Mouse (Mus musculus) heart, embryonic 16.5 days (tissue): ENCODE measurements around the gene Nxpe5. TPM values are rescaled to one million over a fixed set of nuclear protein-coding genes. Genes with fewer than 3 reads are reported as not detected.

Experiments used
- ATAC-seq: fragments of 200-750 bp; cut with Nextera tagmentation; replicated peaks from 2 replicates; pipeline ENCODE4 v1.8.0; 2017; ENCODE audit warnings: moderate number of reproducible peaks; ENCODE audit not compliant: insufficient read depth, low FRiP score; ENCODE audit errors: extremely low read depth
- H3K27ac ChIP-seq: fragments of 300-500 bp; sonication (generic); 2 replicates; pipeline ENCODE4 v1.5.1; 2014; ENCODE audit warnings: mild to moderate bottlenecking, low read length, control low read depth, moderate library complexity
- H3K27me3 ChIP-seq: fragments of 300-500 bp; sonication (generic); 2 replicates; pipeline ENCODE4 v1.6.1; 2014; ENCODE audit warnings: low read length, mixed read lengths; ENCODE audit not compliant: control insufficient read depth, insufficient read depth
- H3K36me3 ChIP-seq: fragments of 300-500 bp; sonication (generic); 2 replicates; pipeline ENCODE4 v1.6.1; 2014; ENCODE audit not compliant: control insufficient read depth, insufficient read depth
- H3K4me1 ChIP-seq: fragments of 300-500 bp; sonication (generic); 2 replicates; pipeline ENCODE4 v1.6.1; 2014; ENCODE audit warnings: low read length, mixed read lengths; ENCODE audit not compliant: control insufficient read depth, insufficient read depth
- H3K4me2 ChIP-seq: fragments of 300-500 bp; sonication (generic); 2 replicates; pipeline ENCODE4 v1.6.1; 2014; ENCODE audit warnings: low read depth, mild to moderate bottlenecking, control low read depth, low read length
- H3K4me3 ChIP-seq: fragments of 300-500 bp; sonication (generic); 2 replicates; pipeline ENCODE4 v1.5.1; 2014; ENCODE audit warnings: mild to moderate bottlenecking, control low read depth, low read length
- H3K9ac ChIP-seq: fragments of 300-500 bp; sonication (generic); 2 replicates; pipeline ENCODE4 v1.6.1; 2014; ENCODE audit warnings: low read length, control low read depth
- H3K9me3 ChIP-seq: fragments of 300-500 bp; sonication (generic); replicated peaks from 2 replicates; pipeline ENCODE4 v1.6.1; 2016; ENCODE audit warnings: low read length; ENCODE audit not compliant: control insufficient read depth
- WGBS: fragments of 180-500 bp; shearing (Covaris S2); extraction: QIAGEN DNeasy Blood & Tissue Kit; methylation state at CpG from one replicate; pipeline ENCODE4 v1.1.7; 2014; 5-methylcytosine and 5-hydroxymethylcytosine counted together
- polyA plus RNA-seq: library from polyadenylated mRNA; unstranded; fragments of >200 nt; fragmentation: Nextera tagmentation; extraction: Ambion mirVana; gene quantifications from 2 replicates; pipeline ENCODE4 v1.2.1, GENCODE M21; 2015

Nxpe5 gene
- polyA plus RNA-seq, 1 experiment from 2014 or later: not detected

DNA sequence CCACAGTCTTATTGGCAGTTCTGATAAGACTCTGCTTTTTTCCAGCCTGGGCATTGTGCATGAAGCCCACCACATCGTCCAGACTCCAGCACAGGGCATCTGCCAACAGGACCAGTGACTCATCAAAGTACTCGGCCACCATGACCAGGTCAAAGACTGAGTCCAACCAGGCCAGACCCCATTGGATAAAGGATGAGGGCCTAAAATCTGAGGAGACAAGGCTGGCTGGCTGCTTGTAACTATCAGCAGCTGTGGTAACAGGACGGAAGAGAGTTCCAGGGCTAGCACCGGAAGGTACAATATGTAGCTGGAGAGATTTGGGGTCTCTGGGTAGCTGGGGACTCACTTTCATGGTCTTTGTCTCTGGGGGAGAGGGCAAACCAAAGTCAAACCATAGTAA, 40.0 kb downstream of the Nxpe5 start:
- Histone ChIP-seq H3K27ac (no peak overlapping the region), H3K36me3 (peaks cover 4% of the 10 kb centered on the region), H3K4me3 (no peak overlapping the region), H3K9me3 (no peaks in the 10 kb centered on the region), H3K4me1 (peaks cover 13% of the 10 kb centered on the region), H3K4me2 (no peak overlapping the region), H3K27me3 (peaks cover 3% of the 10 kb centered on the region; the same call in 1 of the 2 replicates), H3K9ac (no peak overlapping the region)
- WGBS: 86% methylated on average over 4 of the region's 4 CpGs
- no peak for ATAC-seq

DNA sequence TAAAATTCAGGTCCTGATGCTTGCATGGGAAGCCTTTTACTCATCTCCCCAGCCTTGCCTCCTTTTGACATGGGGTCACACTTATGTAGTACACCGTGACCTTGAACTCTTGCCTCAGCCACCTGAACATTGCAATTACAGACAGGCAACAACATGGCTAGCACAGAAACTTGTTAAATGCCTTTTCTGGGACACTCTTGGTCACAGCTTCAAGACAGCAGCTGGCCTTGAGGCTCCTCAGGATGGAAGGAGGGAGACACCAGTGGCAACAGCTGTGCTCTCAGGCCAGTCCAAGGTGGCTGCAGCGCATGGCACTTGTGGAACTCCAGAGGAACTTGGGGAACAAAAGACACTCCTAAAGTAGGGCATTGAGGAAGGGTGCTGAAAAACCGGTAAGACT, 41.4 kb downstream of the Nxpe5 start:
- peaks cover 13% of the 10 kb centered on the region for H3K4me1 ChIP-seq
- no peak overlapping the region for H3K4me2 ChIP-seq
- WGBS: 90% methylated on average over 3 of the region's 3 CpGs
- no peak overlapping the region for H3K27ac ChIP-seq
- H3K36me3 ChIP-seq: no peaks in the 10 kb centered on the region
- peaks cover 11% of the 10 kb centered on the region for H3K27me3 ChIP-seq
- H3K9me3 ChIP-seq: no peaks in the 10 kb centered on the region
- H3K4me3 ChIP-seq: no peak overlapping the region
- no peak overlapping the region for H3K9ac ChIP-seq
- ATAC-seq: no peak

DNA sequence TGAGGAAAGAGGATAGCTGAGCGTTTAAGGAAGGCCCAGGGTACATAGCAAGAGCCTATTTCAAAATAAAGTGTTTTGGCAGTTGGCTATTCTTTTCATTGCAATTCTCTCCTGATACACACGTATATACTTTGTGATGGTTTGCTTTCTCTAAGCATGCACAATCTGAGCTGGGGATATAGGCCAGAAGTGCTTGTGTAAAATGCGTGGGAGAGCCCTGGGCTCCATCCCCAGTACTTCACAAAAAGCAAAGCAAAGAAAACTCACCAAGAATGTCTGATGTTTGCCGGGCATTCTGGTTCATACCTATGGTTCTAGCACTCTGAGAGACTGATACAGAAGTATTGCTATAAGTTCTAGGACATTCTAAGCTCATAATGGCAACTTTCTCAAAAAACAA, 43.3 kb downstream of the Nxpe5 start:
- H3K4me2 ChIP-seq: no peak overlapping the region
- H3K9me3 ChIP-seq: no peaks in the 10 kb centered on the region
- H3K4me3 ChIP-seq: no peak overlapping the region
- H3K27ac ChIP-seq: no peak overlapping the region
- peaks cover 13% of the 10 kb centered on the region for H3K27me3 ChIP-seq
- WGBS: 68% methylated on average over 4 of the region's 4 CpGs
- no peaks in the 10 kb centered on the region for H3K36me3 ChIP-seq
- no peak for ATAC-seq
- H3K4me1 ChIP-seq: peaks cover 5% of the 10 kb centered on the region; the same call in 1 of the 2 replicates
- H3K9ac ChIP-seq: no peak overlapping the region

DNA sequence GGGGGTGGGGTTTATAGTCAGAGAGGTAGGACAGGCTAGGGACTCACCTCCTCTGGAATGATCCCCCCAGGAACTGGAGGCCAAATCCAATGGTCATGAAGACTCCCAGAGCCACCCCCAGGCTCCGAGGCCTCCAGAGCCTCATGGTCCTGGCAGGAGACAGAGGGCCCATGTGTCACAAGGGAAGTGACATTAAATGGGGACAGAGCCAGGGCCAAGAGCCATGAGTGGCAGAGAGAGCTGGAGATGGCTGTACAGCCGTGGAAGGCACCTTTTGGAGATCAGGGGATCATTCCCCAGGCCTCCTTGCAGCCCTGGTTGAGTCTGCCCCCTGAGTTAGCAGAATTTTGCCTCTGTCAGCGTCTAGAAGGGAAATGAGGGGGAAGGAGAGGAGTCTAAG, 45.5 kb downstream of the Nxpe5 start:
- H3K4me2 ChIP-seq: no peak overlapping the region
- peaks cover 2% of the 10 kb centered on the region; the same call in 1 of the 2 replicates for H3K4me1 ChIP-seq
- no peaks in the 10 kb centered on the region for H3K36me3 ChIP-seq
- H3K9ac ChIP-seq: no peak overlapping the region
- peaks cover 13% of the 10 kb centered on the region for H3K27me3 ChIP-seq
- H3K4me3 ChIP-seq: no peak overlapping the region
- ATAC-seq: no peak
- no peaks in the 10 kb centered on the region for H3K9me3 ChIP-seq
- no peak overlapping the region for H3K27ac ChIP-seq
- 50% methylated on average over 3 of the region's 3 CpGs for WGBS

DNA sequence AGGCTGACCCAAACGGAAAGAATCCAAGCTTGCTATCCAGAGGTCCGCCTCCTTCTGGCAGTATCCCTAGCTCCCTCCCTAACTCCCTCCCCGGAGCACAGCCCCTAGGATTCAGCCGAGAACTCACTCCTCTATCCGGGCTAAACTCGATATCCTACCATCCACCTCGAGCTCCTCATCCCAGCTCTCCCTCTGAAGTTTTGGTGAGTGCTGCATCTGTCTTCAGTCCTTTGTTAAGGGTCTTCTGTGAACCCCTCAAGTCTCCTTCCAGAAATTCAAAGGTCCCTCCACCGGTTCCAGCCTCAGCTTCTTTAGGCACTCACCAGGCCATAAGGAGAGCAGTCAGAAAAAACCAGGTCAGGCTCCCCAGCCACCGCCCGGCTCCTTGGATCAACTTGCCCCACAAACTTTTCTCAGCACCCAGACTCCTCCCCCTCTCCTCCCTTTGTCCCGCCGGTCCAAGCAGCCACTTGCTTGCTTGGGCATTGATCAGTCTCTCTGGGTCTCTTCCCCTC, 46.8 kb downstream of the Nxpe5 start, which contains the start of gene Gal3st4:
Gene Gal3st4, minus strand, starts transcription at position 432 of the 515 bp plus-strand sequence.
- 0 out of 2 replicates have a peak, but pooled peaks have one; percentile 38 for ATAC-seq
- Histone ChIP-seq H3K27ac (0 out of 2 replicates have a peak within 1 kb of the TSS, but pooled peaks have one; percentile 5), H3K27me3 (peaks cover 13% of the 10 kb centered on the region), H3K4me2 (peak within 1 kb of the TSS; percentile 6), H3K36me3 (no peaks in the 10 kb centered on the region), H3K4me1 (peaks cover 2% of the 10 kb centered on the region; the same call in 1 of the 2 replicates), H3K9ac (no peak within 1 kb of the TSS), H3K4me3 (no peak within 1 kb of the TSS; the same call in 1 of the 2 replicates), H3K9me3 (no peaks in the 10 kb centered on the region)
- 3% methylated on average over 12 of the region's 12 CpGs for WGBS

DNA sequence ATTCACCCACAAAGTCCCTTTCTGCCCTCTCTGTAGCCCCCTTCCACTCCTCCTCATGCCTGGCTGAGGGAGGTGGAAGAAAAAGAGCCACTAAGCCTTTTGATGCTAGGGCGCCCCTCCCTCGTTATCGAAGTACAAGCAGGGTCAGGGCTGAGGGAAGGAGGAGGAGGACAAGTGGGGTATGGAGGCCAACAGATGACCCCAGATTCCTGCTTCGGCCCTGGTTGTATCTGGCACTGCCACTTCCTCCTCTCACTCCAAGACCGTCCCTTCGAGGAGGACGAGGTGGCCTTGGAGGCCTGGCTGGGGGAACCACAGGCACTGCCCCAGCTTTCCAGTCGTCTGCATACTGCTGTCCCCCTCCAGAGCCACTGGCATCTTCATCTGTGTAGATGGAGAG, 48.5 kb downstream of the Nxpe5 start:
- WGBS: 80% methylated on average over 8 of the region's 8 CpGs
- Histone ChIP-seq H3K27ac (no peak overlapping the region), H3K4me3 (no peak overlapping the region), H3K9ac (no peak overlapping the region), H3K36me3 (no peaks in the 10 kb centered on the region), H3K27me3 (peaks cover 13% of the 10 kb centered on the region), H3K4me1 (peaks cover 3% of the 10 kb centered on the region; the same call in 1 of the 2 replicates), H3K4me2 (no peak overlapping the region), H3K9me3 (no peaks in the 10 kb centered on the region)
- ATAC-seq: no peak

DNA sequence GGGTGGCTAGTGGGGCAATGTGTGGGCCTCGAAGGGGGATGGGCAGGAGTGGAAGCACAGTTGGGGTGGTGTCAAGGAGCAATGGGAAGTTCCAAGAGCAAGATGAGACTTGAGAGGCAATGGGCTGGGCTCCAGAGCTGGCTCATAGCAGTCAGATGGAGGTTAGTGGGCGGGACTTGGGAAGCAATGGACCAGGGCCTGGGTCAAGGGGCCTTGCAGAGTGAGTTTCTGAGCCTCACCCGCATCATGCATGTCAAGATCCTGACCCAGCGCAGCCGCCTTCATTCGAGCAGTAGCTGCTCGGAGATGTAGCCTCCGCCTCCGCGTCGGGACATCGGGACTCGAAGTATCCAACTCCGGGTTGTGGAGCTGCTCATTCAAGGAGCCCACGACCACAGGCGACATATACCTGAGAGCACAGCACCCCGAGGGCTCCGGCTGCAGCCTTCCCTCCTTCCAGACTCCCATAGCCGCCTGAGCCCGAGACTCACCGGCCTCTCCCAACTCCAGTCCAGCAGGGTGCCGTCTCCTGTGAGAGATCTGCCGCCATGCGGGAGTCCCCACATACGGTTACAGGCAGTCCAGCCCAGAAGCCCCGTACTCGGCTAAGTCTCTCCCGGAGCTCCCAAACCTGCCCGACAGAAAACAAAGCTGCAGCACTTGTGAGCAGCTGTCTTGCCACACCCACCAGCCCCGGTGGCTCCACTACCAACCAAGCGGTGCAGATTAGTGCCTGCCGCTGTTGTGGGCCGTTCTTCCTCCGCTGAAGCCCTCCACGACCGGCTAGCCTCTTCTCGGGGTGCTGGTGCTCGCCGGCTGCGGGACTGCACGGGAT, 49.7 kb downstream of the Nxpe5 start:
- Histone ChIP-seq H3K9me3 (peaks cover 2% of the 10 kb centered on the region), H3K4me3 (peak overlapping the region; percentile 35), H3K9ac (peak overlapping the region; percentile 54; the same call in 1 of the 2 replicates), H3K27ac (no peak overlapping the region), H3K36me3 (no peaks in the 10 kb centered on the region), H3K27me3 (peaks cover 10% of the 10 kb centered on the region), H3K4me1 (peaks cover 6% of the 10 kb centered on the region), H3K4me2 (peak overlapping the region; percentile 62)
- WGBS: 41% methylated on average over 41 of the region's 41 CpGs
- ATAC-seq: no peak

DNA sequence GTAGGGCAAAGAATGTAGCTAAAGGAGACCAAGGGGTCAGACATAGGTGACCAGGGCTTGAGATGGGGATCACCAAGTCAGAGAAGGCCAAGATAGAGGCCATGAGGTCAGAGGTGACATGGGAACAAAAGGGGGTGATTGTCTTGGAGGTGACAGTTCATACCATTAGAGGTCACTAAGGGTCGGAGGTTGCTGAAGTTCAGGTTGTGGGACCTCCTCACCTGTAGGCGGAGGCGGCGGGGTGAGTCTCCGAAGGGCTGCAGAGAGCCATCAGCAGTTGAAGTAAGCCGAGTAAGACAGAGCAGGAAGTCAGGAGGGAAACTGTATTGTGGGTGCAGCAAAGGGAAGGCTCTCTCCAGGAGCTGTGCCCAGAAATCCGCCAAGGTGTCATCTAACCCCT, 52.3 kb downstream of the Nxpe5 start:
- no peaks in the 10 kb centered on the region for H3K36me3 ChIP-seq
- no peak overlapping the region for H3K27ac ChIP-seq
- peaks cover 7% of the 10 kb centered on the region for H3K4me1 ChIP-seq
- no peak overlapping the region for H3K9ac ChIP-seq
- H3K27me3 ChIP-seq: peaks cover 2% of the 10 kb centered on the region
- no peak overlapping the region for H3K4me2 ChIP-seq
- peaks cover 10% of the 10 kb centered on the region for H3K9me3 ChIP-seq
- ATAC-seq: no peak
- 82% methylated on average over 7 of the region's 7 CpGs for WGBS
- no peak overlapping the region for H3K4me3 ChIP-seq
